17 mouse cellular contexts compared by ENCODE assay signal in genomic region chr7:91159144-91159543, GRCm38 (mm10).
"Had no signal": no experiment of that assay in that cellular context is flagged by ENCODE, and none has a peak within 500 bp of the region (broad histone marks: within the 10 kb centered on the region; RNA-seq: fewer than 3 reads in every experiment).

No protein-coding gene starts in this region.

- H3K36me3 ChIP-seq: limb, embryonic 15.5 days; liver, embryonic 12.5 days; lung, embryonic 15.5 days; neural tube, embryonic 13.5 days; stomach, embryonic 15.5 days had no signal

- H3K4me1 ChIP-seq: limb, embryonic 15.5 days; liver, embryonic 12.5 days; lung, embryonic 15.5 days; stomach, embryonic 15.5 days had no signal

- DNase-seq: kidney, adult 11 months; kidney, adult 9 months; kidney, postnatal 36 days; layer of hippocampus, adult 9-11 months; layer of hippocampus, postnatal 36 days; lung, postnatal 14 days; right cerebral cortex, adult 18-20 months; right cerebral cortex, postnatal 25 days; thymus, adult 2 months; thymus, postnatal 25 days had no signal

- H3K27ac ChIP-seq: kidney, postnatal 0 days; limb, embryonic 15.5 days; liver, embryonic 12.5 days; lung, embryonic 15.5 days; macrophage; neural tube, embryonic 13.5 days; stomach, embryonic 15.5 days had no signal

- ATAC-seq: liver, embryonic 12.5 days had no signal

- H3K4me2 ChIP-seq: limb, embryonic 15.5 days; liver, embryonic 12.5 days; lung, embryonic 15.5 days; neural tube, embryonic 13.5 days; stomach, embryonic 15.5 days had no signal

- H3K9ac ChIP-seq: limb, embryonic 15.5 days; liver, embryonic 12.5 days; lung, embryonic 15.5 days; neural tube, embryonic 13.5 days; stomach, embryonic 15.5 days had no signal

- H3K27me3 ChIP-seq: limb, embryonic 15.5 days; liver, embryonic 12.5 days; lung, embryonic 15.5 days; neural tube, embryonic 13.5 days; stomach, embryonic 15.5 days had no signal

- H3K9me3 ChIP-seq: limb, embryonic 15.5 days; liver, embryonic 12.5 days; lung, embryonic 15.5 days; neural tube, embryonic 13.5 days; stomach, embryonic 15.5 days had no signal

- H3K4me3 ChIP-seq: limb, embryonic 15.5 days; liver, embryonic 12.5 days; lung, embryonic 15.5 days; neural tube, embryonic 13.5 days; stomach, embryonic 15.5 days had no signal
